Mouse (Mus musculus) ES-Bruce4 (cell line): ENCODE measurements at regions not wholly inside any gene's neighbourhood (a gene's known extent, or its start where the extent isn't known, plus 50 kb on each side); places are given as distances from the start of the nearest gene placed in this dataset.

Source experiments
- CTCF ChIP-seq: IDR thresholded peaks from one replicate; pipeline ENCODE4 v1.8.1; 2011; ENCODE audit warnings: low read depth, low read length
- POLR2A ChIP-seq: IDR thresholded peaks from one replicate; pipeline ENCODE4 v1.8.1; 2011; ENCODE audit warnings: low read length; ENCODE audit not compliant: insufficient read depth

GRCm38 (mm10) chr1:190041096-190041706 lies 119.0 kb upstream of the Smyd2 start:
- TF ChIP-seq POLR2A: no peak
- peak; percentile 56 for TF ChIP-seq CTCF
